Mouse (Mus musculus): ENCODE results near the gene Rsf1.

GRCm38 (mm10) chr7:97700173-97700572 is 120.5 kb downstream of the Rsf1 start:
- no peak for TF ChIP-seq CTCF (IDR thresholded peaks at IDR 0.05; ENCODE audit: low read depth)
- TF ChIP-seq EP300 (optimal IDR thresholded peaks at IDR 0.05), result no peak

Data from stomach, postnatal 0 days (tissue).